Mouse (Mus musculus): ENCODE data around the gene Eif4a2. TPM values are rescaled to one million over a fixed set of nuclear protein-coding genes. Genes with fewer than 3 reads are reported as not detected.

Eif4a2 gene
- total and polyA plus RNA-seq, 3 experiments: 358 to 660 (median 475) TPM

GRCm38 (mm10) chr16:23117173-23117572 lies 9.9 kb downstream of the Eif4a2 start:
- Histone ChIP-seq H3K27ac (ENCODE audit: insufficient read depth, low read depth) (no peak overlapping the region), H3K9me3 (replicated peaks; ENCODE audit: low read length) (no peaks in the 10 kb centered on the region), H3K27me3 (replicated peaks) (no peaks in the 10 kb centered on the region), H3K4me1 (ENCODE audit: control insufficient read depth in 1 of 2, insufficient read depth in 2 of 2) (peaks cover 0 to 9% of the 10 kb centered on the region in 2 experiments; a peak in 2 of 4 replicates), H3K4me3 (replicated peaks in 1 of 3; ENCODE audit: low read depth in 2 of 3, low read length in 2 of 3, poor library complexity in 1 of 3) (no peak overlapping the region), H3K9ac (ENCODE audit: insufficient read depth, low read depth) (no peak overlapping the region), H3K79me2 (replicated peaks; ENCODE audit: control insufficient read depth, extremely low read depth, insufficient read depth, poor library complexity, severe bottlenecking) (peaks cover 17% of the 10 kb centered on the region), H3K4me2 (ENCODE audit: insufficient read depth, low read depth, poor library complexity, severe bottlenecking) (no peak overlapping the region), H3K36me3 (replicated peaks in 1 of 2; ENCODE audit: control insufficient read depth in 1 of 2, insufficient read depth in 1 of 2, low read length in 1 of 2) (peaks cover 67 to 89% of the 10 kb centered on the region in 2 experiments)
- TF ChIP-seq TBP (conservative IDR thresholded peaks at IDR 0.05; ENCODE audit: low read depth, low read length) (no peak), HCFC1 (IDR thresholded peaks at IDR 0.05; ENCODE audit: low read depth, low read length) (no peak), ZKSCAN1 (IDR thresholded peaks at IDR 0.05; ENCODE audit: borderline replicate concordance, low read depth, low read length) (no peak), SIN3A (IDR thresholded peaks at IDR 0.05; ENCODE audit: low read length) (no peak), JUN (IDR thresholded peaks at IDR 0.05; ENCODE audit: insufficient read depth, low read depth, low read length) (no peak), IRF4 (IDR thresholded peaks at IDR 0.05; ENCODE audit: low read depth, low read length) (no peak), MAFK (IDR thresholded peaks at IDR 0.05; ENCODE audit: insufficient replicate concordance, low read length) (no peak), JUND (conservative IDR thresholded peaks at IDR 0.05; ENCODE audit: low read depth, low read length) (no peak), USF1 (IDR thresholded peaks at IDR 0.05; ENCODE audit: low read depth, low read length) (no peak), EP300 (IDR thresholded peaks at IDR 0.05; ENCODE audit: low read length) (no peak), MAZ (IDR thresholded peaks at IDR 0.05; ENCODE audit: low read depth, low read length) (no peak), E2F4 (IDR thresholded peaks at IDR 0.05; ENCODE audit: insufficient replicate concordance, low read depth, low read length) (no peak)
- in situ Hi-C loops (cut with MboI; ENCODE audit: low pct_ligation_motif_present, low pct_unique_long_range_greater_than_20kb, low sequenced_read_pairs) (no loop called here), dilution Hi-C loops (cut with MboI; ENCODE audit: extremely low pct_ligation_motif_present, extremely low pct_unique_long_range_greater_than_20kb, low sequenced_read_pairs) (no loop called here)
- no peak for DNase-seq (ENCODE audit: extremely low read depth)

GRCm38 (mm10) chr16:23122446-23122845 lies 15.2 kb downstream of the Eif4a2 start:
- H3K9ac ChIP-seq (ENCODE audit: insufficient read depth, low read depth): no peak overlapping the region
- no peak overlapping the region for H3K4me2 ChIP-seq (ENCODE audit: insufficient read depth, low read depth, poor library complexity, severe bottlenecking)
- no peak for DNase-seq (ENCODE audit: extremely low read depth)
- TF ChIP-seq MEF2A (IDR thresholded peaks at IDR 0.05; ENCODE audit: borderline replicate concordance, low read depth, low read length) (no peak), SIN3A (IDR thresholded peaks at IDR 0.05; ENCODE audit: low read length) (no peak), CTCF (conservative IDR thresholded peaks at IDR 0.05 in 1 of 2, IDR thresholded peaks at IDR 0.05 in 1 of 2; ENCODE audit: low read depth in 2 of 2, low read length in 2 of 2) (no peak), ZC3H11A (IDR thresholded peaks at IDR 0.05; ENCODE audit: low read depth, low read length) (no peak)
- peaks cover 37% of the 10 kb centered on the region for H3K79me2 ChIP-seq (replicated peaks; ENCODE audit: control insufficient read depth, extremely low read depth, insufficient read depth, poor library complexity, severe bottlenecking)
- dilution Hi-C loops (cut with MboI; ENCODE audit: extremely low pct_ligation_motif_present, extremely low pct_unique_long_range_greater_than_20kb, low sequenced_read_pairs): no loop called here
- peaks cover 41 to 83% of the 10 kb centered on the region in 2 experiments for H3K36me3 ChIP-seq (replicated peaks in 1 of 2; ENCODE audit: control insufficient read depth in 1 of 2, insufficient read depth in 1 of 2, low read length in 1 of 2)
- H3K9me3 ChIP-seq (replicated peaks; ENCODE audit: low read length): no peaks in the 10 kb centered on the region
- H3K4me1 ChIP-seq (ENCODE audit: control insufficient read depth in 1 of 2, insufficient read depth in 2 of 2): peaks cover 5 to 37% of the 10 kb centered on the region in 2 experiments; a peak in 2 of 4 replicates
- in situ Hi-C loops (cut with MboI; ENCODE audit: low pct_ligation_motif_present, low pct_unique_long_range_greater_than_20kb, low sequenced_read_pairs): no loop called here
- no peak overlapping the region for H3K4me3 ChIP-seq (replicated peaks in 1 of 3; ENCODE audit: low read depth in 2 of 3, low read length in 2 of 3, poor library complexity in 1 of 3)
- no peaks in the 10 kb centered on the region for H3K27me3 ChIP-seq (replicated peaks)
- no peak overlapping the region for H3K27ac ChIP-seq (ENCODE audit: insufficient read depth, low read depth)
